Mouse (Mus musculus) ES-E14 (cell line): ENCODE data around the gene P4ha1.

Experiments
- CHD2 ChIP-seq: IDR thresholded peaks from 2 replicates; pipeline ENCODE4 v1.6.1; 2014; ENCODE audit warnings: mild to moderate bottlenecking, low read depth, low read length, inconsistent platforms
- HCFC1 ChIP-seq: IDR thresholded peaks from 2 replicates; pipeline ENCODE4 v1.6.1; 2012; ENCODE audit warnings: low read length, inconsistent platforms, borderline replicate concordance; ENCODE audit not compliant: insufficient read depth
- ZC3H11A ChIP-seq: IDR thresholded peaks from 2 replicates; pipeline ENCODE4 v1.6.1; 2012; ENCODE audit warnings: low read depth, mild to moderate bottlenecking, inconsistent platforms, low read length, borderline replicate concordance

DNA sequence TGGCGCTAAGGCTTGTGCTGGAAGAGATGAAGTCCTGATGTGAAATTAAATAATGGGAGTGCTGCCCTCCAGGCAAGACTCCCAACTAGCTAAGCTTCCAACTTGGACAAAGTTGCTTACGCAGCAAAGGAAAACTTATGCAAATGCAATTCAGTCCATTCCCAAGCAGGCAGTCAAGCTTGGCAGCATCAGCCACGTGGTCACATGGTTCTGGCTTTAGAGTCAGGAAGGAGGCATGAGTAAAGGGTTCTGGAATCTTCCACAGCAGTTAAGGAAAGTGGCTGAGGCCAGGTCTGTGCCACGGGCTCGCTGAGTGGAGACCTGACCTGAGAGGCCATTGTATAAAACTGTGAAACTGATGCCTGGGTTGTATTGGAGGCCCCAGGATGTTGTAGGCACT lies 37.6 kb upstream of the P4ha1 start:
- TF ChIP-seq HCFC1: no peak
- no peak for TF ChIP-seq ZC3H11A
- no peak for TF ChIP-seq CHD2
